Mouse (Mus musculus): Measurements from ENCODE around the gene Coq10a. TPM values are rescaled to one million over a fixed set of nuclear protein-coding genes. Genes with fewer than 3 reads are reported as not detected.

The Coq10a gene
- 9.0 and 9.1 TPM in 2 replicates for polyA plus RNA-seq (2015; fragmentation: Nextera tagmentation; extraction: Ambion mirVana)

DNA sequence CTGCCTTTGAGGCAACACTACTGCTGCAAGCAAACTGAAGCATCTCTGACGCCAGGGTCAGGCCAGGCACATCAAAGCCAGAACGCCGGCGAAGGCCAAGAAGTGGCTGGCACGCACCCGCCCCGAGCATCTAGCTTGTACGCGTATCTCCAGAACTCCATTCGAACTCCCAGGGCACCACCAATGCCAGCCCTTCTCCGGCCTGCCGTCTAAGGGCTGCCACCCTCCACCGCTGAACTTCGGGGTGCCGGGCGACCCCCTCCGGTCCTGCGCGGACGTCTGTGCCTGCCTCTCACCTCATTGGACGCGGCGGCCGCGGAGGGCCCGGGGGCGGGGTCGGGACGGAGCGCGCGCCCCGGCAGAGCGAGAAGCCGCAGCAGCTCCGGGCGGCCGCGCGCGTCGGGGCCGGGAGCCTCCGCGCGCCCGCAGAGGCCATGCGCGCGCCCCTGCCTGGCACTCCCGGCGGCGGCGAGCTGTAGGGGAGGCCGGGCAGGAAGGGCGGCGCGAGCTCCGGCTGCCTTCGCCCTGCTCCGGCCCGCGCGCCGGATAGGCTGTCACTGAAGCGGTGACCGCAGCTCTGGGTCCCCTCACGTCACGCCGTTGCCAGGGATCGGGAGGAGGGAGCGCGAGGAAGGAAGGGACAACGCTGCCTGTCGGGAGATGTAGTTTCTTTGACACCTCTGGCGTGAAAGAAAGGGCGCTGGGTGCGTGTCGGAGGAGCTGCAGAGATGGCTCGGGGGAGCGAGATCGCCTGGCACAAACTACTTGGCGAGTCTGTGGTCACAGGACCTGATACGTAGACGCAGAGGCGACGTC lies at the start of gene Coq10a:
Coq10a (minus strand) TSS at position 596 of the 816 bp plus-strand sequence.

DNA sequence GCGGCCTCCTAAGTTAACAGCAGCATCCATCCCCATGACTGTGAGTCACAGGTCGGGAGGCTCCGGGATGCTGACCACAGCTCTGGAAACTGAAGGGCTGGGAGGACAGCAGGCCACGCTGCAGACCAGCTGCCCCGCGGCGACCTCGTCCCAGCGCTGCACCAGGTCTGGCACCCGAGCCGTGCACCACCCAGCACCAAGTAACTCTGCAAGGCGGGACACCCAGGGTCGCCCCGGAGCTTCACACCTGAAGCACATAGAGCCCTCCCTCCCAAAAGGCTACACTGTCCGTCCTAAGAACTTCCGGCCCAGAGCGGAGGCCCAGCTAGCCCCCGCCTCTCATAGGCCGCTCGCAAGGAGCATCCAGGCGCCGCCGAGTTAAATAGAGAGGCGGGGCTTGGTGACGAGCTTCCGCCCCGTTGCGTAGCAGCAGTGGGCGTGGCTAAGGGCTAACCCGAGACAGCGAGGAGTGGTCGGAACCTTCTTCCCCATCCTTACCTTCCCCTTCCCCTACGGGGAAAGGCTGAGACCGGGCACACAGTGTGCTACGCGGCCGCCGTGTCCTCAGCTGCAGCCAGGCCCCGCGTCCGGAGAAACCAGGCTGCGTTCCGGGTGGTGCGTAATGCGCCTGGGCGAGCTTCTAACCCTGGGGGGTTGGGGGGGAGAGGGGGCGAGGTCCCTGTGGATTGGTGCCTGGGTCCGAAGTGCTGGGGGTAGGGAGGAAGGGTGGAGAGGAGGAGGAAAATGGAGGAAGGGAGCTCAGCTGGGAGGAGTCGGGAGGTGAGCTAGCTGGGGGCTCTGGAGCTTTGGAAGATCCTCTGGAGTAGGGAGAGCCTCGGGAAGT lies 42.6 kb upstream of the Coq10a start, which contains the start of the genes Nabp2 and Rnf41:
Nabp2 (minus strand) TSS at position 282 of the 844 bp plus-strand sequence.
Rnf41 (plus strand) TSS at position 447 of the 844 bp plus-strand sequence.

DNA sequence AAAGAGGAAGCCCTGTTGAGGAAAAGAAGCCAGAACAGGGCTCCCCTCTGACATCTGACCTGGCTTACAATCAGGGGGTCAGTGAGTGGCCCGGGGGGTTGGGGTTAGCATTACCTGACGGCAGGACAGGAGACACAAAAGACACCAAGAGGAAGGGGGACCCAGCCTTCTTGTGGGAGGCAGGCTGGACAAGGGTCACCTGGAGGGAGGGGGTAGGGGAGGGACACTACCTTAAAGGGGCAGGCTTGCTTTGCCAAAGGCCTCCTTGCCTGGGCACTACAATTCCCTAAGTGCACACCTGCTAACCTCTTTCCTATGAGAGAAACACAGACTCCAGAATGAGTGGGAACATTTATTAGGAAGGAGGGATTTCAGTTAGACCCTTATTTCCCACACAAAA lies 32.3 kb upstream of the Coq10a start, which contains the start of gene Slc39a5:
Slc39a5 (minus strand) TSS at position 174 of the 400 bp plus-strand sequence.

DNA sequence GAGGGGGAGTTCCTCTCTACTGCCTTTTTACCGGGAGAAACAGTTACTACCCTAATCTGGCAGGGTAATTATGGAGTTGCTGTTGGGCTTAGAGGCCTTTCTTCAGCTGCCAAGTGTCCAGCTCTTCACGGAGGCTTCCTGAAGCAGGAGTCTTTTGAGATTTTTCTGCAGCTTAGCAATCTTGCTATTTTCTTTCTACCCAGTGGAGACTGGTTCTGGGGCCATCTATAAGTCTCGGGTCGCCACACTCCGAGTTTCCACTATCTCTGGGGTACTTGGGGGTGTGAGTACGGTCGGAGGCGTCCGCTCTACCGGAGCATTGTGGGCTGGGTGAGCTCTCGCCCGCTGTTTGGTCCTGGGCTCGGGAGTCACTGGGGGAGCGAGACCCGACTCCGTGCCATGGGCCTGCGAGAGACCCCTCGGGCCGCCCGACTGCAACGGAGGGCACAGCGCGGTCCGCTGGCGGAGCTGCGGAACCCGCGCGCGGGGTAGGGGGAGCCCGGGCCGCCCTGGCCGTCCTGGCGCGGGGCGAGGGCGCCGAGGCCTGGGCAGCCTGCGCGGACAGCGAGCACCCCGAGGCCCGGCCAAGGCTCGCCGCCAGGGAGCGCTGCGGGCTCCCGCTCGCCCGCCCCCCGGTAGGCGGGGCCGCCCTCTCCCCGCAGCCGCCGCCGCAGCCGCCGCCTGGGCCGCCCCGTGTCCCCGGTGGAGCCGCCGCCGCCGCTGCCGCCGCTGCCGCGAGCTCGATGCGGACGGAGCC lies 7.8 kb upstream of the Coq10a start, which contains the start of gene Ankrd52:
Ankrd52 (plus strand) TSS at position 661 of the 757 bp plus-strand sequence.

DNA sequence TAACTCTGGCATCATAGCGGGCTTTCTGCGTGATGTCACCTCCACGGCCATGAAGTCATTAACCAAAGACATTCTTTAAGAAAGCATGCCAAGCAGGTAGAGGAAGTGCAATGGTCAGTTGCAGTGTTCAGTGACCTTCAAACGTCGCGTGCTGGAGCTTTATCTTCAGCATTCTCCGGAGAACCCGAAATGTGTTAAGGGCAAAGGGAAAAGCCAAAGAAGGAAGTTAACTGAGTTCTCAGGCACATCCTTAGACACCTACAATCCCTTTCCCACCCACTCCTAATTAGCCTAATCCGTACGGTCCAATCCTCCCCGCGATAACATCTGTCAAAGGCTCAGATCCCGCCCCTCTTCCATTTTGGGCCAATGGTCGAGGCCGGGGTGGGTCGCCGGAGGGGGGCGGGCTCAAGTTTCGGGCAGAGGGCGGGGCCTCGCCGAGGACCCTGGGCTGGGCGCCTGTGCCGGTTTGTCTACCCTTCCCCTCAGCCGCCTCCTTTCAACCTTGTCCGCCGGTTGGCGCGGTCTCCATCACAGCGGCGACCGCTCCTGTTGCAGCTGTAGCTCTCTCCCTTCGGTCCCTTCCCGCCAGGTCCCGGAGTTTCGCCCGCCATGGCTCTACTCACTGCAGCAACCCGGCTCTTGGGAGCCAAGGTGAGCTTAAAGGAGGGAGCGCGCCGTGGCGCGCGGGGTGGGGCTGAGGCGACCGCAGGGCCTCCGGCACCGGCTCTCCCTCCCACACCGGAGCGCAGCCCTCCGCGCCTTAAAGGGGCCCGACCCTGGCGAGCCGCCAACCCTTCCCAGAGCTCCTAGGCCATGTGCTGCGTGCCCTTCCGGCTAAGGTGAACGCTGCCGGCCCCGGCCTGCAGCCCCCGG lies 31.3 kb downstream of the Coq10a start, which contains the start of gene Cs:
Cs (plus strand) TSS at position 429 of the 876 bp plus-strand sequence.

DNA sequence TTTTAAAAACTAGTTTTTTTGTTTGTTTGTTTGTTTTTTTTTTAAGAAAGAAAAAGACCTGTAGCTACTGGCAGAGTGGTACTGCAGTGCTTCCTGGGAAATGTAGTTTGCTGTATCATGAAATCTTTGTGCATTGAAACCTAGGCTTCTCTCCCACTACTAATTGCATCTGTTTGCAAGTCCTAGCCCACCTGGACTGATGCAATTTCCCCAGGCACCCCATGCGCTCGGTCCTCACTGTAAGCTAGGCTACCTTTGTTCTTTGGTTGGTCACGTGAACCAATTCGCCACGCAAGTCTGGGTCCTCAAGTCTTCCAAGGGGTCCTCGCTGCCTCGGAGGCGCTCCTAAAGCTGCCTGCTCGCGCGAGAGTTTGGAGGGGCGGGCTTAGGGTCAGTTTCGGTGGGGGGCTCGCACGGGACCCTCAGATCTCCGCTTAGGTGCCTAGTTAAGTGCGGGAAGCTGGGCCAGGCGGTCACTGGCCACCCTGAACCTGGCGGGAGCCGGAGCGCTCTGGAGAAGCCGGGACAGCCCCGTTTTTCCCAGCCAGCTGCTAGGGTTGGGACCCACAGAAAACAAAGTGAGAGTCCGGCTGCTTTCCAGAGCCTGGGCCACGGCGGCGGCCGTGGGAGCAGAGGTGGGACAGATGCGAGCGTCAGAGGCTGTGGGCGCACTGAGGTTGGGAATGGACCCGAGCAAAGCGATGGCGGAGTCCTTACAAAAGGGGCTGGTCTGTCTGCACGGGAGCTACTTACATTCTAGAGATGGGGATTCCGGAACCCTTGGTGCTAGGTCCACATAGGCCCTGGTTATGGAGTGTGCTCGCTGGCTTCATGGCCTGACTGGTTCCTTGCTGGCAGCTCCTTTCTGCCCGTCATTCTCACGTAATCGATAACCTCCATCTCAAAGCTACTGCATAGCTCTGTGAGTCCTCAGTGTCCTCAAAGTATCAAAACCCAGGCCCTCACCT lies 46.4 kb downstream of the Coq10a start, which contains the start of gene Cnpy2:
Cnpy2 (plus strand) TSS at position 319 of the 968 bp plus-strand sequence.

Other genes with a start within 250 kb of the Coq10a start
- gene Rbms2, start 188.7 kb downstream of the Coq10a start, polyA plus RNA-seq (2015; fragmentation: Nextera tagmentation; extraction: Ambion mirVana): 7.7 and 11.5 TPM in 2 replicates
- gene Gls2, start 174.5 kb downstream of the Coq10a start, polyA plus RNA-seq (2015; fragmentation: Nextera tagmentation; extraction: Ambion mirVana): 0.90 and 1.2 TPM in 2 replicates
- 14.5 and 15.6 TPM in 2 replicates for gene Spryd4, start 157.2 kb downstream of the Coq10a start, polyA plus RNA-seq (2015; fragmentation: Nextera tagmentation; extraction: Ambion mirVana)
- not detected in 2 replicates for gene Mip, start 143.2 kb downstream of the Coq10a start, polyA plus RNA-seq (2015; fragmentation: Nextera tagmentation; extraction: Ambion mirVana)
- 41.5 and 42.0 TPM in 2 replicates for gene Timeless, start 136.9 kb downstream of the Coq10a start, polyA plus RNA-seq (2015; fragmentation: Nextera tagmentation; extraction: Ambion mirVana)
- 0.27 and 0.45 TPM in 2 replicates for gene Apon, start 114.9 kb downstream of the Coq10a start, polyA plus RNA-seq (2015; fragmentation: Nextera tagmentation; extraction: Ambion mirVana)
- gene Apof, start 100.3 kb downstream of the Coq10a start, polyA plus RNA-seq (2015; fragmentation: Nextera tagmentation; extraction: Ambion mirVana): 0.53 and 0.72 TPM in 2 replicates
- 10.4 and 11.9 TPM in 2 replicates for gene Stat2, start 98.4 kb downstream of the Coq10a start, polyA plus RNA-seq (2015; fragmentation: Nextera tagmentation; extraction: Ambion mirVana)
- 0.16 TPM in 1 of 2 replicates, not detected in the other for gene Il23a, start 70.2 kb downstream of the Coq10a start, polyA plus RNA-seq (2015; fragmentation: Nextera tagmentation; extraction: Ambion mirVana)
- gene Pan2, start 65.7 kb downstream of the Coq10a start, polyA plus RNA-seq (2015; fragmentation: Nextera tagmentation; extraction: Ambion mirVana): 16.4 and 18.3 TPM in 2 replicates
- gene Cnpy2, start 46.5 kb downstream of the Coq10a start, polyA plus RNA-seq (2015; fragmentation: Nextera tagmentation; extraction: Ambion mirVana): 115 and 130 TPM in 2 replicates
- 101 and 112 TPM in 2 replicates for gene Cs, start 31.3 kb downstream of the Coq10a start, polyA plus RNA-seq (2015; fragmentation: Nextera tagmentation; extraction: Ambion mirVana)
- gene Ankrd52, start 8.1 kb upstream of the Coq10a start, polyA plus RNA-seq (2015; fragmentation: Nextera tagmentation; extraction: Ambion mirVana): 6.4 and 6.5 TPM in 2 replicates
- 0.08 and 0.12 TPM in 2 replicates for gene Slc39a5, start 32.2 kb upstream of the Coq10a start, polyA plus RNA-seq (2015; fragmentation: Nextera tagmentation; extraction: Ambion mirVana)
- 48.7 and 52.0 TPM in 2 replicates for gene Nabp2, start 42.5 kb upstream of the Coq10a start, polyA plus RNA-seq (2015; fragmentation: Nextera tagmentation; extraction: Ambion mirVana)
- gene Rnf41, start 42.7 kb upstream of the Coq10a start, polyA plus RNA-seq (2015; fragmentation: Nextera tagmentation; extraction: Ambion mirVana): 13.7 and 17.6 TPM in 2 replicates
- gene Smarcc2, start 90.3 kb upstream of the Coq10a start, polyA plus RNA-seq (2015; fragmentation: Nextera tagmentation; extraction: Ambion mirVana): 22.0 and 26.1 TPM in 2 replicates
- gene Myl6, start 125.1 kb upstream of the Coq10a start, polyA plus RNA-seq (2015; fragmentation: Nextera tagmentation; extraction: Ambion mirVana): 807 and 844 TPM in 2 replicates
- 3.4 and 3.7 TPM in 2 replicates for gene Myl6b, start 129.7 kb upstream of the Coq10a start, polyA plus RNA-seq (2015; fragmentation: Nextera tagmentation; extraction: Ambion mirVana)
- 19.0 and 22.8 TPM in 2 replicates for gene Esyt1, start 156.9 kb upstream of the Coq10a start, polyA plus RNA-seq (2015; fragmentation: Nextera tagmentation; extraction: Ambion mirVana)
- 6.2 and 7.0 TPM in 2 replicates for gene Zc3h10, start 178.8 kb upstream of the Coq10a start, polyA plus RNA-seq (2015; fragmentation: Nextera tagmentation; extraction: Ambion mirVana)
- 3,867 and 4,026 TPM in 2 replicates for gene Rpl41, start 180.3 kb upstream of the Coq10a start, polyA plus RNA-seq (2015; fragmentation: Nextera tagmentation; extraction: Ambion mirVana)
- gene Pa2g4, start 197.0 kb upstream of the Coq10a start, polyA plus RNA-seq (2015; fragmentation: Nextera tagmentation; extraction: Ambion mirVana): 154 and 167 TPM in 2 replicates
- 0.41 and 0.51 TPM in 2 replicates for gene Erbb3, start 220.7 kb upstream of the Coq10a start, polyA plus RNA-seq (2015; fragmentation: Nextera tagmentation; extraction: Ambion mirVana)

Data from spleen, postnatal 0 days (tissue).